Mouse (Mus musculus) hindbrain, embryonic 13.5 days (tissue): ENCODE results near the gene Ctcfl. TPM values are rescaled to one million over a fixed set of nuclear protein-coding genes. Genes with fewer than 3 reads are reported as not detected.
"Not testable (repeated sequence)": the region's sequence is repeated elsewhere in the genome, so short reads cannot be mapped to it uniquely, and the experiment has no call there.

ENCODE experiments used
- ATAC-seq: fragments of 200-750 bp; cut with Nextera tagmentation; 2 replicates; pipeline ENCODE4 v1.8.0; 2017; ENCODE audit warnings: moderate TSS enrichment; ENCODE audit not compliant: low FRiP score
- H3K27ac ChIP-seq: fragments of 300-500 bp; sonication (generic); 2 replicates; pipeline ENCODE4 v1.5.1; 2015; ENCODE audit warnings: inconsistent platforms, mild to moderate bottlenecking, moderate library complexity
- H3K27me3 ChIP-seq: fragments of 300-500 bp; sonication (generic); 2 replicates; pipeline ENCODE4 v1.6.1; 2015; ENCODE audit warnings: mild to moderate bottlenecking, inconsistent platforms
- H3K36me3 ChIP-seq: fragments of 300-500 bp; sonication (generic); 2 replicates; pipeline ENCODE4 v1.6.1; 2015; ENCODE audit warnings: mild to moderate bottlenecking, inconsistent platforms
- H3K4me1 ChIP-seq: fragments of 300-500 bp; sonication (generic); replicated peaks from 2 replicates; pipeline ENCODE4 v1.6.1; 2015; ENCODE audit warnings: inconsistent platforms
- H3K4me2 ChIP-seq: fragments of 300-500 bp; sonication (generic); 2 replicates; pipeline ENCODE4 v1.6.1; 2015; ENCODE audit warnings: inconsistent platforms, mild to moderate bottlenecking, moderate library complexity
- H3K4me3 ChIP-seq: fragments of 300-500 bp; sonication (generic); 2 replicates; pipeline ENCODE4 v1.5.1; 2015; ENCODE audit warnings: mild to moderate bottlenecking, inconsistent platforms
- H3K9ac ChIP-seq: fragments of 300-500 bp; sonication (generic); 2 replicates; pipeline ENCODE4 v1.6.1; 2015; ENCODE audit warnings: mild to moderate bottlenecking, inconsistent platforms
- H3K9me3 ChIP-seq: fragments of 300-500 bp; sonication (generic); 2 replicates; pipeline ENCODE4 v1.6.1; 2016; ENCODE audit warnings: inconsistent platforms
- WGBS: fragments of 180-500 bp; shearing (Covaris S2); methylation state at CpG from one replicate; pipeline ENCODE4 v1.1.7; 2015; 5-methylcytosine and 5-hydroxymethylcytosine counted together
- polyA plus RNA-seq: library from polyadenylated mRNA; unstranded; fragments of >200 nt; fragmentation: Nextera tagmentation; extraction: Ambion mirVana; gene quantifications from 2 replicates; pipeline ENCODE4 v1.2.1, GENCODE M21; 2015

The Ctcfl gene
- polyA plus RNA-seq, 1 experiment from 2014 or later, result 0.08 TPM

- 0 out of 2 replicates have a peak, but pooled peaks cover 3% of the 10 kb centered on the region for H3K4me1 ChIP-seq
- H3K27me3 ChIP-seq, result peaks cover 26% of the 10 kb centered on the region
- no peak overlapping the region for H3K4me2 ChIP-seq
- WGBS, result 89% methylated on average over 9 of the region's 9 CpGs
- no peak for ATAC-seq
- no peaks in the 10 kb centered on the region for H3K9me3 ChIP-seq
- no peak overlapping the region for H3K4me3 ChIP-seq
- H3K36me3 ChIP-seq, result no peaks in the 10 kb centered on the region
- H3K27ac ChIP-seq, result no peak overlapping the region
- H3K9ac ChIP-seq, result no peak overlapping the region
These were observed 12.9 kb downstream of the Ctcfl start for GRCm38 (mm10) chr2:173106409-173106808.

- not testable (repeated sequence) for H3K9ac ChIP-seq, H3K27ac ChIP-seq, H3K36me3 ChIP-seq, H3K4me1 ChIP-seq, H3K27me3 ChIP-seq, H3K4me3 ChIP-seq, H3K4me2 ChIP-seq, ATAC-seq, H3K9me3 ChIP-seq
- 91% methylated on average over 10 of the region's 10 CpGs for WGBS
These were observed 22.0 kb downstream of the Ctcfl start for GRCm38 (mm10) chr2:173097337-173097736.

GRCm38 (mm10) chr2:173089437-173089836, 29.9 kb downstream of the Ctcfl start:
- H3K27ac ChIP-seq, result no peak overlapping the region
- H3K4me2 ChIP-seq, result no peak overlapping the region
- no peak for ATAC-seq
- peaks cover 4% of the 10 kb centered on the region; the same call in 1 of the 2 replicates for H3K27me3 ChIP-seq
- H3K9me3 ChIP-seq, result no peaks in the 10 kb centered on the region
- no peaks in the 10 kb centered on the region for H3K36me3 ChIP-seq
- H3K4me3 ChIP-seq, result no peak overlapping the region
- H3K4me1 ChIP-seq, result no peaks in the 10 kb centered on the region
- no peak overlapping the region for H3K9ac ChIP-seq
- 22% methylated on average over 6 of the region's 6 CpGs for WGBS

GRCm38 (mm10) chr2:173087405-173087804, 31.9 kb downstream of the Ctcfl start:
- H3K4me1 ChIP-seq, result 0 out of 2 replicates have a peak, but pooled peaks cover 6% of the 10 kb centered on the region
- H3K36me3 ChIP-seq, result no peaks in the 10 kb centered on the region
- ATAC-seq, result no peak
- no peak overlapping the region for H3K4me3 ChIP-seq
- no peak overlapping the region for H3K9ac ChIP-seq
- H3K4me2 ChIP-seq, result no peak overlapping the region
- H3K27me3 ChIP-seq, result peaks cover 13% of the 10 kb centered on the region; the same call in 1 of the 2 replicates
- H3K9me3 ChIP-seq, result no peaks in the 10 kb centered on the region
- no peak overlapping the region for H3K27ac ChIP-seq
- 71% methylated on average over 13 of the region's 13 CpGs for WGBS

GRCm38 (mm10) chr2:173085763-173086162, 33.6 kb downstream of the Ctcfl start:
- Histone ChIP-seq H3K9ac (no peak overlapping the region), H3K9me3 (no peaks in the 10 kb centered on the region), H3K36me3 (no peaks in the 10 kb centered on the region), H3K4me1 (peaks cover 6% of the 10 kb centered on the region; the same call in 1 of the 2 replicates), H3K4me2 (no peak overlapping the region), H3K27ac (no peak overlapping the region), H3K4me3 (no peak overlapping the region), H3K27me3 (peaks cover 15% of the 10 kb centered on the region; the same call in 1 of the 2 replicates)
- WGBS, result 88% methylated on average over 9 of the region's 9 CpGs
- no peak for ATAC-seq

GRCm38 (mm10) chr2:173084871-173085270, 34.5 kb downstream of the Ctcfl start:
- Histone ChIP-seq H3K4me3 (no peak overlapping the region), H3K9me3 (no peaks in the 10 kb centered on the region), H3K9ac (no peak overlapping the region), H3K27ac (no peak overlapping the region), H3K4me2 (no peak overlapping the region), H3K27me3 (peaks cover 20% of the 10 kb centered on the region; the same call in 1 of the 2 replicates), H3K4me1 (peaks cover 9% of the 10 kb centered on the region; the same call in 1 of the 2 replicates), H3K36me3 (no peaks in the 10 kb centered on the region)
- ATAC-seq, result no peak
- WGBS, result 94% methylated on average over 11 of the region's 11 CpGs

- no peak for ATAC-seq
- H3K27ac ChIP-seq, result no peak overlapping the region
- H3K4me1 ChIP-seq, result peaks cover 9% of the 10 kb centered on the region; the same call in 1 of the 2 replicates
- no peak overlapping the region; the same call in 1 of the 2 replicates for H3K9ac ChIP-seq
- peaks cover 22% of the 10 kb centered on the region; the same call in 1 of the 2 replicates for H3K27me3 ChIP-seq
- H3K4me3 ChIP-seq, result no peak overlapping the region
- 24% methylated on average over 13 of the region's 13 CpGs for WGBS
- no peaks in the 10 kb centered on the region for H3K36me3 ChIP-seq
- no peak overlapping the region for H3K4me2 ChIP-seq
- no peaks in the 10 kb centered on the region for H3K9me3 ChIP-seq
These were observed 35.4 kb downstream of the Ctcfl start for GRCm38 (mm10) chr2:173083712-173084475.

- Histone ChIP-seq H3K36me3 (no peaks in the 10 kb centered on the region), H3K4me2 (no peak overlapping the region), H3K9ac (no peak overlapping the region), H3K4me3 (no peak overlapping the region), H3K27ac (no peak overlapping the region), H3K27me3 (peaks cover 22% of the 10 kb centered on the region; the same call in 1 of the 2 replicates), H3K4me1 (peaks cover 9% of the 10 kb centered on the region; the same call in 1 of the 2 replicates), H3K9me3 (no peaks in the 10 kb centered on the region)
- ATAC-seq, result no peak
- WGBS, result 87% methylated on average over 9 of the region's 9 CpGs
These were observed 36.2 kb downstream of the Ctcfl start for GRCm38 (mm10) chr2:173083106-173083505.

- Histone ChIP-seq H3K27me3 (peaks cover 22% of the 10 kb centered on the region; the same call in 1 of the 2 replicates), H3K27ac (no peak overlapping the region), H3K36me3 (no peaks in the 10 kb centered on the region), H3K4me1 (peaks cover 9% of the 10 kb centered on the region; the same call in 1 of the 2 replicates), H3K9me3 (no peaks in the 10 kb centered on the region), H3K4me3 (no peak overlapping the region), H3K9ac (no peak overlapping the region), H3K4me2 (no peak overlapping the region)
- 79% methylated on average over 3 of the region's 3 CpGs for WGBS
- ATAC-seq, result no peak
These were observed 36.6 kb downstream of the Ctcfl start for GRCm38 (mm10) chr2:173082706-173083105.

GRCm38 (mm10) chr2:173080785-173081241, 38.5 kb downstream of the Ctcfl start:
- Histone ChIP-seq H3K9ac (no peak overlapping the region), H3K27me3 (peaks cover 22% of the 10 kb centered on the region; the same call in 1 of the 2 replicates), H3K9me3 (no peaks in the 10 kb centered on the region), H3K4me3 (no peak overlapping the region), H3K27ac (no peak overlapping the region), H3K4me2 (no peak overlapping the region), H3K36me3 (no peaks in the 10 kb centered on the region), H3K4me1 (peaks cover 9% of the 10 kb centered on the region; the same call in 1 of the 2 replicates)
- peak; percentile 46; the same call in 1 of the 2 replicates for ATAC-seq
- 35% methylated on average over 10 of the region's 10 CpGs for WGBS

- 0 out of 2 replicates have a peak, but pooled peaks cover 22% of the 10 kb centered on the region for H3K27me3 ChIP-seq
- ATAC-seq, result no peak
- H3K4me2 ChIP-seq, result no peak overlapping the region
- H3K9ac ChIP-seq, result no peak overlapping the region
- 61% methylated on average over 10 of the region's 10 CpGs for WGBS
- H3K4me3 ChIP-seq, result no peak overlapping the region
- no peak overlapping the region for H3K27ac ChIP-seq
- peaks cover 9% of the 10 kb centered on the region; the same call in 1 of the 2 replicates for H3K4me1 ChIP-seq
- no peaks in the 10 kb centered on the region for H3K36me3 ChIP-seq
- H3K9me3 ChIP-seq, result no peaks in the 10 kb centered on the region
These were observed 39.4 kb downstream of the Ctcfl start for GRCm38 (mm10) chr2:173079766-173080549.

GRCm38 (mm10) chr2:173076921-173077320, 42.4 kb downstream of the Ctcfl start:
- 85% methylated on average over 9 of the region's 9 CpGs for WGBS

More at GRCm38 (mm10) chr2:173076921-173077320, 42.4 kb downstream of the Ctcfl start:
- Histone ChIP-seq H3K27ac (no peak overlapping the region), H3K4me3 (no peak overlapping the region), H3K9me3 (no peaks in the 10 kb centered on the region), H3K4me2 (no peak overlapping the region), H3K36me3 (no peaks in the 10 kb centered on the region), H3K9ac (no peak overlapping the region), H3K4me1 (peaks cover 3% of the 10 kb centered on the region; the same call in 1 of the 2 replicates), H3K27me3 (0 out of 2 replicates have a peak, but pooled peaks cover 12% of the 10 kb centered on the region)
- no peak for ATAC-seq
